Mouse (Mus musculus): ENCODE results near the gene Cenpw. TPM values are rescaled to one million over a fixed set of nuclear protein-coding genes. Genes with fewer than 3 reads are reported as not detected.
A peak's percentile ranks its signal among the peaks of the same experiment; 100 is the strongest.

Gene Cenpw
- 17.1 and 17.5 TPM in 2 replicates for polyA plus RNA-seq (2015; fragmentation: Nextera tagmentation; extraction: Ambion mirVana)

GRCm38 (mm10) chr10:30199916-30200826, at the start of gene Cenpw:
Gene Cenpw (minus strand): TSS chr10:30200560.
- Histone ChIP-seq H3K4me2 (ENCODE audit: low read length) (peak within 1 kb of the TSS; percentile 98), H3K9ac (ENCODE audit: low read depth, low read length) (peak within 1 kb of the TSS; percentile 73), H3K4me1 (ENCODE audit: control insufficient read depth, insufficient read depth, low read depth, low read length) (no peaks in the 10 kb centered on the region; the same call in 1 of the 2 replicates), H3K27me3 (replicated peaks; ENCODE audit: control insufficient read depth, insufficient read depth, low read length) (no peaks in the 10 kb centered on the region), H3K27ac (ENCODE audit: low read depth, low read length) (no peak within 1 kb of the TSS), H3K36me3 (ENCODE audit: control insufficient read depth, insufficient read depth, low read length) (no peaks in the 10 kb centered on the region), H3K4me3 (ENCODE audit: low read length) (peak within 1 kb of the TSS; percentile 84), H3K9me3 (ENCODE audit: control insufficient read depth, low read length) (no peaks in the 10 kb centered on the region)
- 1% methylated on average over 51 of the region's 55 CpGs for WGBS
- peak; percentile 100 for ATAC-seq

- Histone ChIP-seq H3K4me1 (ENCODE audit: control insufficient read depth, insufficient read depth, low read depth, low read length) (no peaks in the 10 kb centered on the region), H3K9me3 (ENCODE audit: control insufficient read depth, low read length) (no peaks in the 10 kb centered on the region), H3K27me3 (replicated peaks; ENCODE audit: control insufficient read depth, insufficient read depth, low read length) (no peaks in the 10 kb centered on the region), H3K4me3 (ENCODE audit: low read length) (no peak overlapping the region), H3K9ac (ENCODE audit: low read depth, low read length) (no peak overlapping the region), H3K36me3 (ENCODE audit: control insufficient read depth, insufficient read depth, low read length) (no peaks in the 10 kb centered on the region), H3K4me2 (ENCODE audit: low read length) (no peak overlapping the region), H3K27ac (ENCODE audit: low read depth, low read length) (no peak overlapping the region)
- no peak for ATAC-seq
- 80% methylated on average over 3 of the region's 3 CpGs for WGBS
These were observed 49.3 kb upstream of the Cenpw start for GRCm38 (mm10) chr10:30249654-30250053.

- Histone ChIP-seq H3K4me3 (ENCODE audit: low read length) (peak overlapping the region; percentile 84), H3K9ac (ENCODE audit: low read depth, low read length) (no peak overlapping the region), H3K4me2 (ENCODE audit: low read length) (peak overlapping the region; percentile 98), H3K27ac (ENCODE audit: low read depth, low read length) (no peak overlapping the region), H3K4me1 (ENCODE audit: control insufficient read depth, insufficient read depth, low read depth, low read length) (no peaks in the 10 kb centered on the region; the same call in 1 of the 2 replicates), H3K9me3 (ENCODE audit: control insufficient read depth, low read length) (no peaks in the 10 kb centered on the region), H3K36me3 (ENCODE audit: control insufficient read depth, insufficient read depth, low read length) (no peaks in the 10 kb centered on the region), H3K27me3 (replicated peaks; ENCODE audit: control insufficient read depth, insufficient read depth, low read length) (no peaks in the 10 kb centered on the region)
- WGBS: 72% methylated on average over 5 of the region's 5 CpGs
- no peak for ATAC-seq
These were observed 859 bp downstream of the Cenpw start for GRCm38 (mm10) chr10:30199501-30199900.

- H3K4me2 ChIP-seq (ENCODE audit: low read length): no peak overlapping the region
- no peaks in the 10 kb centered on the region for H3K4me1 ChIP-seq (ENCODE audit: control insufficient read depth, insufficient read depth, low read depth, low read length)
- H3K36me3 ChIP-seq (ENCODE audit: control insufficient read depth, insufficient read depth, low read length): no peaks in the 10 kb centered on the region
- no peaks in the 10 kb centered on the region for H3K9me3 ChIP-seq (ENCODE audit: control insufficient read depth, low read length)
- ATAC-seq: no peak
- H3K27me3 ChIP-seq (replicated peaks; ENCODE audit: control insufficient read depth, insufficient read depth, low read length): no peaks in the 10 kb centered on the region
- WGBS: 88% methylated on average over 4 of the region's 4 CpGs
- no peak overlapping the region for H3K4me3 ChIP-seq (ENCODE audit: low read length)
- H3K9ac ChIP-seq (ENCODE audit: low read depth, low read length): no peak overlapping the region
- no peak overlapping the region for H3K27ac ChIP-seq (ENCODE audit: low read depth, low read length)
These were observed 32.7 kb downstream of the Cenpw start for GRCm38 (mm10) chr10:30167700-30168099.
